ENCODE assay signal across 23 mouse cellular contexts in genomic region chr13:4992876-4993275, GRCm38 (mm10).
DNase-seq lines count a peak whose midpoint lies in the region; ATAC-seq and TF ChIP-seq lines count a peak whose summit lies in the region.
"Had no signal": no experiment of that assay in that cellular context is flagged by ENCODE, and none has a peak within 500 bp of the region (broad histone marks: within the 10 kb centered on the region; RNA-seq: fewer than 3 reads in every experiment).

No protein-coding gene starts in this region.

- H3K4me3 ChIP-seq in forebrain, embryonic 14.5 days (ENCODE audit: low read depth, low read length) = no peak overlapping the region
- H3K4me3 ChIP-seq in forebrain, embryonic 11.5 days (ENCODE audit: low read depth, low read length) = no peak overlapping the region
- no peak overlapping the region for H3K4me3 ChIP-seq in lung, postnatal 0 days (ENCODE audit: low read depth, low read length)
- H3K4me3 ChIP-seq: embryonic facial prominence, embryonic 13.5 days; erythroblast, embryonic 14.5 days; forebrain, embryonic 10.5 days; heart, adult 2 months; heart, embryonic 15.5 days had no signal

- H3K9me3 ChIP-seq in forebrain, embryonic 14.5 days (replicated peaks; ENCODE audit: control insufficient read depth, low read length) = no peaks in the 10 kb centered on the region
- no peaks in the 10 kb centered on the region for H3K9me3 ChIP-seq in forebrain, embryonic 11.5 days (ENCODE audit: control insufficient read depth, low read length)
- H3K9me3 ChIP-seq in lung, postnatal 0 days (ENCODE audit: low read length) = no peaks in the 10 kb centered on the region
- H3K9me3 ChIP-seq: embryonic facial prominence, embryonic 13.5 days; forebrain, embryonic 10.5 days; heart, embryonic 15.5 days had no signal

- no peaks in the 10 kb centered on the region for H3K4me1 ChIP-seq in forebrain, embryonic 14.5 days (ENCODE audit: control insufficient read depth, insufficient read depth, low read length)
- no peaks in the 10 kb centered on the region for H3K4me1 ChIP-seq in forebrain, embryonic 11.5 days (replicated peaks; ENCODE audit: control insufficient read depth, insufficient read depth, low read length)
- H3K4me1 ChIP-seq in lung, postnatal 0 days (ENCODE audit: insufficient read depth, low read depth, low read length) = no peaks in the 10 kb centered on the region
- H3K4me1 ChIP-seq: embryonic facial prominence, embryonic 13.5 days; forebrain, embryonic 10.5 days; heart, embryonic 15.5 days had no signal

- H3K27ac ChIP-seq in forebrain, embryonic 14.5 days (ENCODE audit: low read depth, low read length) = no peak overlapping the region
- no peak overlapping the region for H3K27ac ChIP-seq in forebrain, embryonic 11.5 days (ENCODE audit: low read depth, low read length)
- no peak overlapping the region for H3K27ac ChIP-seq in lung, postnatal 0 days (ENCODE audit: low read length)
- H3K27ac ChIP-seq: embryonic facial prominence, embryonic 13.5 days; forebrain, embryonic 10.5 days; heart, adult 2 months; heart, embryonic 15.5 days; hindbrain, embryonic 14.5 days had no signal

- peak; percentile 44 for DNase-seq in forebrain, embryonic 14.5 days (ENCODE audit: low spot score)
- DNase-seq in forebrain, embryonic 11.5 days (ENCODE audit: low spot score) = no peak
- peak; percentile 19 for DNase-seq in lung, postnatal 0 days (ENCODE audit: low spot score)
- no peak for DNase-seq in lung, postnatal 14 days
- DNase-seq in brain, embryonic 14.5 days (ENCODE audit: low read depth) = peak; percentile 47
- DNase-seq in kidney, postnatal 10 days = no peak
- DNase-seq: adrenal gland, adult 8-10 months; adrenal gland, postnatal 36 days; cerebellum, adult 11-12 months; cerebellum, adult 9-10 months; cerebellum, postnatal 25 days; gastrocnemius, postnatal 10 days; heart, adult 2 months; heart, postnatal 14 days had no signal

- H3K36me3 ChIP-seq in forebrain, embryonic 14.5 days (ENCODE audit: control insufficient read depth, insufficient read depth, low read length) = no peaks in the 10 kb centered on the region
- no peaks in the 10 kb centered on the region for H3K36me3 ChIP-seq in forebrain, embryonic 11.5 days (ENCODE audit: control insufficient read depth, insufficient read depth, low read length)
- H3K36me3 ChIP-seq in lung, postnatal 0 days (ENCODE audit: insufficient read depth, low read length) = no peaks in the 10 kb centered on the region
- H3K36me3 ChIP-seq: embryonic facial prominence, embryonic 13.5 days; forebrain, embryonic 10.5 days; heart, embryonic 15.5 days had no signal

- no peak overlapping the region for H3K4me2 ChIP-seq in forebrain, embryonic 14.5 days (ENCODE audit: low read length)
- no peak overlapping the region for H3K4me2 ChIP-seq in forebrain, embryonic 11.5 days (ENCODE audit: low read depth, low read length, severe bottlenecking)
- H3K4me2 ChIP-seq in lung, postnatal 0 days (replicated peaks; ENCODE audit: low read depth, low read length) = no peak overlapping the region
- H3K4me2 ChIP-seq: embryonic facial prominence, embryonic 13.5 days; heart, embryonic 11.5 days; heart, embryonic 15.5 days; hindbrain, embryonic 14.5 days had no signal

- no peak overlapping the region for H3K9ac ChIP-seq in forebrain, embryonic 14.5 days (ENCODE audit: low read length)
- no peak overlapping the region for H3K9ac ChIP-seq in forebrain, embryonic 11.5 days (ENCODE audit: low read length)
- no peak overlapping the region for H3K9ac ChIP-seq in lung, postnatal 0 days (replicated peaks; ENCODE audit: low read depth)
- H3K9ac ChIP-seq: embryonic facial prominence, embryonic 13.5 days; heart, embryonic 15.5 days; hindbrain, embryonic 14.5 days had no signal

- no peaks in the 10 kb centered on the region for H3K27me3 ChIP-seq in forebrain, embryonic 14.5 days (replicated peaks; ENCODE audit: control insufficient read depth, insufficient read depth, low read length)
- H3K27me3 ChIP-seq in forebrain, embryonic 11.5 days (ENCODE audit: control insufficient read depth, insufficient read depth, low read length) = no peaks in the 10 kb centered on the region
- H3K27me3 ChIP-seq in lung, postnatal 0 days (replicated peaks; ENCODE audit: insufficient read depth, low read length) = no peaks in the 10 kb centered on the region
- H3K27me3 ChIP-seq: CH12.LX; embryonic facial prominence, embryonic 13.5 days; heart, embryonic 15.5 days had no signal

- ATAC-seq in forebrain, embryonic 14.5 days = no peak
- no peak for ATAC-seq in forebrain, embryonic 11.5 days (replicated peaks; ENCODE audit: low FRiP score)
- no peak for ATAC-seq in lung, postnatal 0 days
- no peak for ATAC-seq in CD4-positive, CD25-positive, alpha-beta regulatory T cell, adult 4 months
- ATAC-seq: forebrain, embryonic 16.5 days had no signal

- TF ChIP-seq EP300 in lung, postnatal 0 days (IDR thresholded peaks at IDR 0.05) = no peak

- no peak for TF ChIP-seq POLR2A in brain, embryonic 14.5 days (IDR thresholded peaks at IDR 0.05; ENCODE audit: borderline replicate concordance, extremely low read depth, insufficient read depth, insufficient read length, poor library complexity, severe bottlenecking)

- 51% methylated on average over 1 of the region's 1 CpGs for whole genome bisulfite sequencing in forebrain, embryonic 14.5 days
- 90% methylated on average over 1 of the region's 1 CpGs for WGBS in forebrain, embryonic 11.5 days
- 30% methylated on average over 1 of the region's 1 CpGs for WGBS in lung, postnatal 0 days

- no peak for TF ChIP-seq CTCF in lung, postnatal 0 days (IDR thresholded peaks at IDR 0.05)
- TF ChIP-seq CTCF in brain, embryonic 14.5 days (IDR thresholded peaks at IDR 0.05; ENCODE audit: borderline replicate concordance, extremely low read depth, insufficient read depth, insufficient read length) = no peak

Comparison
In these comparisons a context has a peak if more than half of its experiments do, and no peak if none do; other contexts are left out.
1. DNase-seq: peak in forebrain, embryonic 14.5 days (single experiment), lung, postnatal 0 days (single experiment) and brain, embryonic 14.5 days (single experiment); none in forebrain, embryonic 11.5 days (single experiment), lung, postnatal 14 days (single experiment) and kidney, postnatal 10 days (single experiment).